Mouse (Mus musculus): ENCODE results near the gene Rab9.

DNA sequence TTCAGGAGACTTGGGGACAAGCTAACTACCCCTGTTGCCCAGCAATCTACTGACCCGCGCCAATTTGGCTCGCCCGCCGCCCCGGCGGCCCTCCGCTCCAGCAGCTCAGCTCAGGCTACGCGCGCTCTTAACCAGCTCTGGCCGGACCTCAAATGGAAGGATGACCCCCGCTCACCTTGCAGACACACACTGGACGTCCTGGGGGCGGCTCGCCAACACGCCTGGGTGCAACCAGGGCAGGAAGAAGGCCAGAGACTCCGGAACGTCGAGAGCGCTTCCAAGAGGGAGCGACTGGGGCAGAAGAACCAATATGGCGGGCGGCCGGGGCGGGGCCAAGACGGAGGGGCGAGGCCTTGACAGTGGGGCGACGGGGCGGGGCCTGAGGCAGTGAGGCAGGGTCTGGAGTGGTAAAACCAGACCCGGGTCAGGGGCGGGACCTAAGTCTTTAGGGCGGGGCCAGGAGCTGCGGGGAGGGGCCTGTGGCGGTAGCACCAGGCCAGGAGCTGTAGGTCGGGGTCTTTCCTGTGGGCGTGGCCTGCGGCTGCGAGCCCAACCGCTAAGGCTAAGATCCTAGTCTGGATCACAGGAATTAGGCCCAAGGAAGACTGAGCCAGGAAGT is at the start of gene Rab9:
- TF ChIP-seq CTCF (IDR thresholded peaks at IDR 0.05; ENCODE audit: extremely low read depth, insufficient read length, insufficient replicate concordance, low read depth, low read length) (no peak), POLR2A (IDR thresholded peaks at IDR 0.05; ENCODE audit: low read depth, low read length) (peak; percentile 32; the same call in 1 of the 2 replicates)
